24 mouse cellular contexts compared by ENCODE assay signal in genomic region chr2:91996006-91996405, GRCm38 (mm10). TPM values are rescaled to one million over a fixed set of nuclear protein-coding genes. Genes with fewer than 3 reads are reported as not detected.
A peak's percentile ranks its signal among the peaks of the same experiment; 100 is the strongest.
DNase-seq lines count a peak whose midpoint lies in the region; ATAC-seq and TF ChIP-seq lines count a peak whose summit lies in the region.
"Had no signal": no experiment of that assay in that cellular context is flagged by ENCODE, and none has a peak within 500 bp of the region (broad histone marks: within the 10 kb centered on the region; RNA-seq: fewer than 3 reads in every experiment).

No protein-coding gene starts in this region.

- 35% methylated on average over 5 of the region's 5 CpGs for WGBS in liver, adult 2 months
- 68% methylated on average over 5 of the region's 5 CpGs for WGBS in liver, embryonic 12.5 days (ENCODE audit: insufficient replicate concordance)
- WGBS in intestine, embryonic 15.5 days, result 51% methylated on average over 5 of the region's 5 CpGs
- WGBS in kidney, embryonic 14.5 days, result 62% methylated on average over 5 of the region's 5 CpGs
- WGBS in stomach, embryonic 14.5 days, result 67% methylated on average over 5 of the region's 5 CpGs

- no peak overlapping the region for H3K9ac ChIP-seq in liver, adult 2 months (ENCODE audit: low read depth, low read length)
- H3K9ac ChIP-seq in liver, embryonic 12.5 days, result no peak overlapping the region
- H3K9ac ChIP-seq in intestine, embryonic 15.5 days, result no peak overlapping the region
- H3K9ac ChIP-seq in kidney, embryonic 14.5 days (ENCODE audit: low read depth, low read length), result no peak overlapping the region
- H3K9ac ChIP-seq in stomach, embryonic 14.5 days (replicated peaks; ENCODE audit: low read depth, low read length), result no peak overlapping the region
- H3K9ac ChIP-seq: liver, embryonic 13.5 days had no signal

- 0 out of 2 replicates have a peak, but pooled peaks cover 2% of the 10 kb centered on the region for H3K4me1 ChIP-seq in liver, adult 2 months (ENCODE audit: control insufficient read depth, insufficient read depth, low read length)
- no peaks in the 10 kb centered on the region for H3K4me1 ChIP-seq in liver, embryonic 12.5 days
- H3K4me1 ChIP-seq in intestine, embryonic 15.5 days (replicated peaks), result peaks cover 12% of the 10 kb centered on the region; the same call in 1 of the 2 replicates
- H3K4me1 ChIP-seq in kidney, embryonic 14.5 days (ENCODE audit: control insufficient read depth, insufficient read depth, low read length), result no peaks in the 10 kb centered on the region
- no peaks in the 10 kb centered on the region for H3K4me1 ChIP-seq in stomach, embryonic 14.5 days (ENCODE audit: control insufficient read depth, insufficient read depth, low read length)
- H3K4me1 ChIP-seq: liver, embryonic 13.5 days had no signal

- no peak for TF ChIP-seq POLR2A in liver, adult 2 months (IDR thresholded peaks at IDR 0.05; ENCODE audit: extremely low read depth, insufficient read depth, low read length)

- H3K9me3 ChIP-seq in liver, embryonic 12.5 days (replicated peaks), result no peaks in the 10 kb centered on the region
- H3K9me3 ChIP-seq in intestine, embryonic 15.5 days, result no peaks in the 10 kb centered on the region
- H3K9me3 ChIP-seq in kidney, embryonic 14.5 days (ENCODE audit: control insufficient read depth, low read length), result no peaks in the 10 kb centered on the region
- no peaks in the 10 kb centered on the region for H3K9me3 ChIP-seq in stomach, embryonic 14.5 days (ENCODE audit: control insufficient read depth, low read depth, low read length)
- H3K9me3 ChIP-seq: G1E; liver, embryonic 13.5 days had no signal

- TF ChIP-seq CTCF in liver, adult 2 months (IDR thresholded peaks at IDR 0.05; ENCODE audit: low read depth, low read length), result no peak

- H3K4me3 ChIP-seq in liver, adult 2 months (ENCODE audit: insufficient read depth, low read depth, low read length), result no peak overlapping the region
- no peak overlapping the region for H3K4me3 ChIP-seq in liver, embryonic 12.5 days
- H3K4me3 ChIP-seq in intestine, embryonic 15.5 days (replicated peaks), result no peak overlapping the region
- no peak overlapping the region for H3K4me3 ChIP-seq in kidney, embryonic 14.5 days (ENCODE audit: low read length)
- no peak overlapping the region for H3K4me3 ChIP-seq in stomach, embryonic 14.5 days (ENCODE audit: low read depth, low read length)
- H3K4me3 ChIP-seq: gastrocnemius, adult 2 months; left cerebral cortex, adult 2 months; liver, embryonic 13.5 days had no signal

- no peak for ATAC-seq in liver, embryonic 12.5 days
- peak; percentile 79 for ATAC-seq in intestine, embryonic 15.5 days
- ATAC-seq in kidney, embryonic 14.5 days (ENCODE audit: low FRiP score, low TSS enrichment), result peak; percentile 56; the same call in 1 of the 2 replicates
- ATAC-seq in stomach, embryonic 14.5 days (ENCODE audit: insufficient number of reproducible peaks, insufficient read depth, low FRiP score, low read depth), result peak; percentile 85
- ATAC-seq: activated CD4-positive, CD25-positive, alpha-beta regulatory T cell, adult 4 months had no signal

- H3K79me2 ChIP-seq in liver, adult 2 months (ENCODE audit: control insufficient read depth, insufficient read depth, low read length), result no peaks in the 10 kb centered on the region

- peak; percentile 50 for DNase-seq in liver, adult 2 months (ENCODE audit: extremely low read depth, low read depth, low spot score)
- no peak for DNase-seq in frontal cortex, adult 2 months (ENCODE audit: extremely low spot score in 1 of 2, low spot score in 1 of 2)
- DNase-seq in natural killer cell, adult 2 months (ENCODE audit: low spot score in 2 of 2), result no peak
- DNase-seq in adrenal gland, postnatal 4 days (ENCODE audit: low spot score in 2 of 2), result no peak
- DNase-seq: adrenal gland, postnatal 10 days; cerebellum, adult 11 months; cerebellum, postnatal 25 days; embryo, embryonic 11 days; gastrocnemius, adult 2 months; heart, postnatal 10 days; left cerebral cortex, postnatal 4 days; liver, embryonic 13.5 days; lung, postnatal 36 days; right cerebral cortex, adult 18-20 months; thymus, adult 18-20 months had no signal

- no peaks in the 10 kb centered on the region for H3K27me3 ChIP-seq in liver, adult 2 months (ENCODE audit: control insufficient read depth, insufficient read depth, low read length)
- H3K27me3 ChIP-seq in liver, embryonic 12.5 days (replicated peaks), result peaks cover 41% of the 10 kb centered on the region
- no peaks in the 10 kb centered on the region for H3K27me3 ChIP-seq in intestine, embryonic 15.5 days (replicated peaks)
- H3K27me3 ChIP-seq in kidney, embryonic 14.5 days (ENCODE audit: control insufficient read depth, insufficient read depth, low read length), result no peaks in the 10 kb centered on the region
- no peaks in the 10 kb centered on the region for H3K27me3 ChIP-seq in stomach, embryonic 14.5 days (ENCODE audit: control insufficient read depth, insufficient read depth, low read length)

- no peaks in the 10 kb centered on the region for H3K36me3 ChIP-seq in liver, adult 2 months (ENCODE audit: control insufficient read depth, insufficient read depth, low read length)
- no peaks in the 10 kb centered on the region for H3K36me3 ChIP-seq in liver, embryonic 12.5 days
- H3K36me3 ChIP-seq in intestine, embryonic 15.5 days, result no peaks in the 10 kb centered on the region; the same call in 1 of the 2 replicates
- no peaks in the 10 kb centered on the region; the same call in 1 of the 2 replicates for H3K36me3 ChIP-seq in kidney, embryonic 14.5 days (ENCODE audit: control insufficient read depth, insufficient read depth, low read length)
- peaks cover 13% of the 10 kb centered on the region for H3K36me3 ChIP-seq in stomach, embryonic 14.5 days (ENCODE audit: control insufficient read depth, insufficient read depth, low read length)
- H3K36me3 ChIP-seq: G1E; liver, embryonic 13.5 days had no signal

- H3K4me2 ChIP-seq in liver, embryonic 12.5 days, result no peak overlapping the region
- no peak overlapping the region for H3K4me2 ChIP-seq in intestine, embryonic 15.5 days (replicated peaks)
- no peak overlapping the region for H3K4me2 ChIP-seq in kidney, embryonic 14.5 days (replicated peaks; ENCODE audit: low read depth, low read length)
- H3K4me2 ChIP-seq in stomach, embryonic 14.5 days (replicated peaks; ENCODE audit: low read depth, low read length), result no peak overlapping the region
- H3K4me2 ChIP-seq: heart, embryonic 11.5 days; liver, embryonic 13.5 days had no signal

- H3K27ac ChIP-seq in liver, adult 2 months (replicated peaks; ENCODE audit: insufficient read depth, low read depth, low read length), result no peak overlapping the region
- H3K27ac ChIP-seq in liver, embryonic 12.5 days, result no peak overlapping the region
- no peak overlapping the region for H3K27ac ChIP-seq in intestine, embryonic 15.5 days
- peak overlapping the region; percentile 1; the same call in 1 of the 2 replicates for H3K27ac ChIP-seq in kidney, embryonic 14.5 days (ENCODE audit: low read depth, low read length)
- peak overlapping the region; percentile 73; the same call in 1 of the 2 replicates for H3K27ac ChIP-seq in stomach, embryonic 14.5 days (ENCODE audit: low read length)
- H3K27ac ChIP-seq: gastrocnemius, adult 2 months; left cerebral cortex, adult 2 months; liver, embryonic 13.5 days had no signal

RNA-seq across cellular contexts. Expression of gene Dgkz, which starts 20.3 kb away (rescaled TPM):
- 13.2 and 23.6 TPM in 2 replicates for total RNA-seq in liver, adult 2 months (2014; rRNA removed)
- 43.2 and 59.5 TPM in 2 replicates for polyA plus RNA-seq in liver, adult 2 months (2012; rRNA removed)
- 46.9 and 48.8 TPM in 2 replicates for polyA plus RNA-seq in liver, embryonic 12.5 days (2016; fragmentation: Nextera tagmentation; extraction: Ambion mirVana)
- 60.3 and 76.1 TPM in 2 replicates for polyA plus RNA-seq in intestine, embryonic 15.5 days (2015; fragmentation: Nextera tagmentation; extraction: Ambion mirVana)
- 35.6 and 57.5 TPM in 2 replicates for polyA plus RNA-seq in kidney, embryonic 14.5 days (2014; fragmentation: Nextera tagmentation; extraction: Ambion mirVana)
- 45.4 and 47.9 TPM in 2 replicates for polyA plus RNA-seq in stomach, embryonic 14.5 days (2014; fragmentation: Nextera tagmentation; extraction: Ambion mirVana)
- 590 and 632 TPM in 2 replicates for polyA plus RNA-seq in frontal cortex, adult 2 months (2012; rRNA removed)
- 10 to 100 TPM; 91.3 to 98.4 TPM for total RNA-seq in adrenal gland, postnatal 4 days (2021)

RNA-seq across cellular contexts. Expression of gene Creb3l1, which starts 28.3 kb away (rescaled TPM):
- 0.18 and 0.20 TPM in 2 replicates for total RNA-seq in liver, adult 2 months (2014; rRNA removed)
- 0.40 and 0.68 TPM in 2 replicates for polyA plus RNA-seq in liver, adult 2 months (2012; rRNA removed)
- 1.9 and 2.3 TPM in 2 replicates for polyA plus RNA-seq in liver, embryonic 12.5 days (2016; fragmentation: Nextera tagmentation; extraction: Ambion mirVana)
- polyA plus RNA-seq in intestine, embryonic 15.5 days (2015; fragmentation: Nextera tagmentation; extraction: Ambion mirVana), result 16.8 and 18.7 TPM in 2 replicates
- 11.1 and 15.0 TPM in 2 replicates for polyA plus RNA-seq in kidney, embryonic 14.5 days (2014; fragmentation: Nextera tagmentation; extraction: Ambion mirVana)
- 33.2 and 35.2 TPM in 2 replicates for polyA plus RNA-seq in stomach, embryonic 14.5 days (2014; fragmentation: Nextera tagmentation; extraction: Ambion mirVana)
- polyA plus RNA-seq in frontal cortex, adult 2 months (2012; rRNA removed), result 1.7 and 1.8 TPM in 2 replicates
- 10 to 100 TPM; 20.0 to 22.7 TPM for total RNA-seq in adrenal gland, postnatal 4 days (2021)

RNA-seq across cellular contexts. Expression of gene Gm9821, which starts 50.5 kb away (rescaled TPM):
- not detected in 2 replicates for total RNA-seq in liver, adult 2 months (2014; rRNA removed)
- not detected in 2 replicates for polyA plus RNA-seq in liver, adult 2 months (2012; rRNA removed)
- polyA plus RNA-seq in liver, embryonic 12.5 days (2016; fragmentation: Nextera tagmentation; extraction: Ambion mirVana), result 2.3 and 2.5 TPM in 2 replicates
- 0.44 and 0.73 TPM in 2 replicates for polyA plus RNA-seq in intestine, embryonic 15.5 days (2015; fragmentation: Nextera tagmentation; extraction: Ambion mirVana)
- polyA plus RNA-seq in kidney, embryonic 14.5 days (2014; fragmentation: Nextera tagmentation; extraction: Ambion mirVana), result 0.31 and 0.49 TPM in 2 replicates
- 1.2 and 1.4 TPM in 2 replicates for polyA plus RNA-seq in stomach, embryonic 14.5 days (2014; fragmentation: Nextera tagmentation; extraction: Ambion mirVana)
- polyA plus RNA-seq in frontal cortex, adult 2 months (2012; rRNA removed), result 0.04 and 0.12 TPM in 2 replicates
- total RNA-seq in adrenal gland, postnatal 4 days (2021), result not detected
- total RNA-seq: adrenal gland, postnatal 10 days; gastrocnemius, adult 2 months; heart, postnatal 10 days; layer of hippocampus, adult 8-10 months; left cerebral cortex, adult 2 months; left cerebral cortex, postnatal 4 days had no signal

Comparison
In these comparisons a context has a peak if more than half of its experiments do, and no peak if none do; other contexts are left out.
1. H3K27ac ChIP-seq: peak in kidney, embryonic 14.5 days (single experiment) and stomach, embryonic 14.5 days (single experiment); none in liver, adult 2 months (single experiment), liver, embryonic 12.5 days (single experiment) and intestine, embryonic 15.5 days (single experiment).